Mouse (Mus musculus) retina, postnatal 7 days (tissue): ENCODE measurements at regions not wholly inside any gene's neighbourhood (a gene's known extent, or its start where the extent isn't known, plus 50 kb on each side); places are given as distances from the start of the nearest gene placed in this dataset.

Experiments used
- DNase-seq: peaks from one replicate; pipeline ENCODE4 v3.0.0-alpha.2; 2012; ENCODE audit warnings: low read depth, low spot score

DNA sequence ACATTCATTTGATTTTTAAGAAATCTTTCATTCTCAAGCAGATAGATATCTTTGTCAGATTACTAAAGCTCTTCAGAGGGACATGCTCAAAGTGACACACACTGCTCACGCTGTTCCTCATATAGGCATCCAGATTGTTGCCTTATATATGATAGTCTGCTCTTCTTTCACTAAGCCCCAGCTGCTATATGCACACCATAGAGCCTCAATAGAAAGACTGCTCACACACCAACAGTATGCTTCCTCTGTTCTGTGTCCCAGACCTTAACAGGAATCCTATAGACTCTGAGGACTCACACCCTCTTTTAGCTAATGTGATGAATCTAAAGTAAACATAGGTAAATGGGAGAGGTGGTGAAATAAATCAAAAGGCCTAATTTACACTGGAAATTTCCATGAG lies 561.8 kb downstream of the Smarca1 start:
- DNase-seq: no peak

DNA sequence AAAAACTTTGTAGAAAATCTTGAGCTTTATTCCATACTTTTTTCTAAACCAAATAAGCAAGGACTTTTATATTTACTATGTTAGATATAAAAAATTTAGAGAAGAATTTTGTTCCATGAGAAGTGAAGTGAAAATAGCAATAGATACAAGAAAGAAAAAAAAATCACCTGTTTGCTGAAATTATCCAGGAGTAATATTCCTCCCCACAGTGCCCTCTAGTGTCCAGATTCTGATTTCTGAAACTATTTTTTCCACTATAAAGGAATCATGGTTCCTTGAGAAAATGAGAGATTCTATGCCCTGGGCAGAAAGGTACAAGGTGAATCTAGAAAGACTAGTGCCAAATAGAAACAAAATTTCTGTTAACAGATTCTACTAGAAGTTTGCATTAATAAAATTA lies 564.0 kb downstream of the Smarca1 start:
- no peak for DNase-seq

- DNase-seq: no peak
Observed at GRCm38 (mm10) chrX:47315810-47316209, 577.0 kb downstream of the Smarca1 start.

- DNase-seq: no peak
Observed at GRCm38 (mm10) chrX:47307140-47307539, 585.6 kb downstream of the Smarca1 start.

GRCm38 (mm10) chrX:47303547-47303946 lies 589.2 kb downstream of the Smarca1 start:
- DNase-seq: no peak

GRCm38 (mm10) chrX:47292548-47293147 lies 600.1 kb downstream of the Smarca1 start:
- peak; percentile 2 for DNase-seq
